Mouse (Mus musculus) lung, postnatal 0 days (tissue): ENCODE results near the gene Krt79. TPM values are rescaled to one million over a fixed set of nuclear protein-coding genes. Genes with fewer than 3 reads are reported as not detected.

Source experiments
- ATAC-seq: fragments of 200-750 bp; cut with Nextera tagmentation; 2 replicates; pipeline ENCODE4 v1.8.0; 2017; ENCODE audit warnings: moderate library complexity
- DNase-seq: peaks from one replicate; pipeline ENCODE4 v3.0.0-alpha.2; 2016; ENCODE audit warnings: low spot score
- H3K27ac ChIP-seq: fragments of 300-500 bp; sonication (generic); 2 replicates; pipeline ENCODE4 v1.5.1; 2014; ENCODE audit warnings: antibody characterized with exemption, mild to moderate bottlenecking, low read length, mixed read lengths
- H3K27me3 ChIP-seq: fragments of 300-500 bp; sonication (generic); replicated peaks from 2 replicates; pipeline ENCODE4 v1.6.1; 2014; ENCODE audit warnings: low read length, mixed read lengths; ENCODE audit not compliant: insufficient read depth
- H3K36me3 ChIP-seq: fragments of 300-500 bp; sonication (generic); 2 replicates; pipeline ENCODE4 v1.6.1; 2014; ENCODE audit warnings: low read length, mixed read lengths; ENCODE audit not compliant: insufficient read depth
- H3K4me1 ChIP-seq: fragments of 300-500 bp; sonication (generic); 2 replicates; pipeline ENCODE4 v1.6.1; 2014; ENCODE audit warnings: antibody characterized with exemption, low read depth, low read length, mixed read lengths; ENCODE audit not compliant: insufficient read depth
- H3K4me2 ChIP-seq: fragments of 300-500 bp; sonication (generic); replicated peaks from 2 replicates; pipeline ENCODE4 v1.6.1; 2014; ENCODE audit warnings: low read depth, mild to moderate bottlenecking, low read length, moderate library complexity, mixed read lengths
- H3K4me3 ChIP-seq: fragments of 300-500 bp; sonication (generic); 2 replicates; pipeline ENCODE4 v1.5.1; 2014; ENCODE audit warnings: low read depth, low read length
- H3K9ac ChIP-seq: fragments of 300-500 bp; sonication (generic); replicated peaks from 2 replicates; pipeline ENCODE4 v1.6.1; 2014; ENCODE audit warnings: low read depth, mild to moderate bottlenecking
- H3K9me3 ChIP-seq: fragments of 300-500 bp; sonication (generic); 2 replicates; pipeline ENCODE4 v1.6.1; 2016; ENCODE audit warnings: low read length, mixed read lengths
- CTCF ChIP-seq: IDR thresholded peaks from 2 replicates; pipeline ENCODE4 v1.5.1; 2016; ENCODE audit warnings: antibody characterized with exemption, mild to moderate bottlenecking
- EP300 ChIP-seq: IDR thresholded peaks from 2 replicates; pipeline ENCODE4 v1.6.1; 2016; ENCODE audit warnings: antibody characterized with exemption, mild to moderate bottlenecking, control low read depth
- WGBS: fragments of 180-500 bp; shearing (Covaris S2); extraction: QIAGEN DNeasy Blood & Tissue Kit; methylation state at CpG from one replicate; pipeline ENCODE4 v1.1.7; 2014; 5-methylcytosine and 5-hydroxymethylcytosine counted together
- polyA plus RNA-seq: library from polyadenylated mRNA; unstranded; fragments of >200 nt; fragmentation: Nextera tagmentation; extraction: Ambion mirVana; gene quantifications from 2 replicates; pipeline ENCODE4 v1.2.1, GENCODE M21; 2015

Krt79 gene
- polyA plus RNA-seq, 1 experiment from 2014 or later, result 1.4 TPM

DNA sequence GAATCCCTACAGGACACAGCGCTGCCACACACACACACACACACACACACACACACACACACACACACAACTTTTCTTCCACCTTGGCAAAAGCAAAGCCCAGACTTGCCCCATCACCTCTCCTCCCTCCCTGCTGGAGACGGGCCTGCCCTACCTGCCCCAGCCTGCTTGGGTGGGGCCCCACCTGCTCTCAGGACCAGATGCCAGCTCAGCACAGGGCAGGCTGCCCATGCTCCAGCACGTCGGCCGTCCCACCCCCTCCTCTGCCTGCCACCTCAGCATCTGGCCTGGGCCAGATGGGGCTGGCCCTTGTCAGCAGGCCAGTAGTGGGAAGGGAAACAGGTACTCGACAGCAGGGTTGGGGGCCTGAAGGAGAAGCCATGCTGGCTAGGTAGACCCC is 40.7 kb upstream of the Krt79 start:
- Histone ChIP-seq H3K9ac (no peak overlapping the region), H3K9me3 (no peaks in the 10 kb centered on the region), H3K27me3 (no peaks in the 10 kb centered on the region), H3K36me3 (no peaks in the 10 kb centered on the region), H3K4me3 (no peak overlapping the region), H3K27ac (peak overlapping the region; percentile 34; the same call in 1 of the 2 replicates), H3K4me2 (no peak overlapping the region), H3K4me1 (peaks cover 25% of the 10 kb centered on the region)
- DNase-seq, result peak; percentile 85
- 34% methylated on average over 5 of the region's 6 CpGs for WGBS
- TF ChIP-seq EP300 (no peak), CTCF (no peak)
- peak; percentile 50 for ATAC-seq

- Histone ChIP-seq H3K4me2 (peak overlapping the region; percentile 62), H3K36me3 (no peaks in the 10 kb centered on the region), H3K27ac (peak overlapping the region; percentile 93), H3K4me1 (peaks cover 24% of the 10 kb centered on the region; the same call in 1 of the 2 replicates), H3K9me3 (no peaks in the 10 kb centered on the region), H3K27me3 (no peaks in the 10 kb centered on the region), H3K4me3 (peak overlapping the region; percentile 30), H3K9ac (peak overlapping the region; percentile 47)
- 3% methylated on average over 20 of the region's 39 CpGs for WGBS
- peak; percentile 97 for DNase-seq
- peak; percentile 94 for ATAC-seq
- TF ChIP-seq CTCF (peak; percentile 40), EP300 (peak; percentile 13; the same call in 1 of the 2 replicates)
These were observed 37.1 kb upstream of the Krt79 start for GRCm38 (mm10) chr15:101977043-101977726.

DNA sequence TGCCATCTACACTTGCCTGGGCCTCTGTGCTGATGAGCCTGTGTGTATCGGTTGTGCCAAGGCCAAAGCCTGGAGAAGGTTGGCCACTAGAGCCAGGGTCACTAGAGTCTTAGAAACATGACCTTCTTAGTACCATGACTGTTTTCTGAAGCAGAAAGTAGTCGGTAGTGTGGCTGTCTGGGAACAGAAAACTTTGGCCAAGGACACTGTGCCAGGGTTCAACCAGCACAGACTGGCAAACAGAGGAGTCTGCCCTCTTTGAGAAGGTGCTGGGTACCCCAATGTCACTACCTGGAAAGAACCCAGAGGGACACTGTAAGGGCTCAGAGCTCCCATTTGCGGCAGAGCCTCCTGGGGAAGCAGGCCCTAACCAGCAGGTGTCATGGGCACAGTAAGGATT is 36.5 kb upstream of the Krt79 start:
- Histone ChIP-seq H3K4me1 (peaks cover 24% of the 10 kb centered on the region; the same call in 1 of the 2 replicates), H3K36me3 (no peaks in the 10 kb centered on the region), H3K27me3 (no peaks in the 10 kb centered on the region), H3K4me2 (peak overlapping the region; percentile 62; the same call in 1 of the 2 replicates), H3K9ac (peak overlapping the region; percentile 47), H3K4me3 (no peak overlapping the region), H3K27ac (peak overlapping the region; percentile 93), H3K9me3 (no peaks in the 10 kb centered on the region)
- WGBS, result 54% methylated on average over 3 of the region's 3 CpGs
- ATAC-seq (no peak), DNase-seq (no peak)
- no peak for TF ChIP-seq CTCF
- TF ChIP-seq EP300, result no peak

DNA sequence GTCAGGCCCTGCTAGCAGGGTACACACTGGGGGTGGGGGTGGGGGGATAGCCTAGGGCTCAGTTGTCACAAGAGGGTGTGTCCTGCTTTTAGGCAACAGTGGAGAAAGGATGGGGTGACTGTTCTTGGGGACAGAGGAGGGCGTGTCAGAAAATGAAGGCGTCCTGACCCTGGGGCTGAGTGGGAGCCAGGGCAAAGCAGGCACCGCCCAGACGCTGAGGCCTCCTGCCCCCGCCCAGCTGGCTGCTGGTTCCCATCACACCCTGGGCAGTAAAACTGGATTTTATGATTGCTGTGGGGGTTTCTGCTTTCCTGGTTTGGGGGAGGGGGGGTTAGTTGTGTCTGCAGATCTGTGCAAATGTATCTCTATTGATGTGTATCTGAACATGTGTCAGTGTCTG is 35.9 kb upstream of the Krt79 start:
- peak overlapping the region; percentile 93 for H3K27ac ChIP-seq

GRCm38 (mm10) chr15:101974083-101974845 is 34.1 kb upstream of the Krt79 start:
- H3K9ac ChIP-seq, result no peak overlapping the region
- H3K36me3 ChIP-seq, result no peaks in the 10 kb centered on the region
- no peak overlapping the region for H3K4me2 ChIP-seq
- no peak overlapping the region for H3K4me3 ChIP-seq
- no peak for TF ChIP-seq EP300
- TF ChIP-seq CTCF, result no peak
- no peak for ATAC-seq
- no peaks in the 10 kb centered on the region for H3K9me3 ChIP-seq
- H3K27ac ChIP-seq, result peak overlapping the region; percentile 62
- DNase-seq, result no peak
- 51% methylated on average over 16 of the region's 16 CpGs for WGBS
- H3K4me1 ChIP-seq, result peaks cover 24% of the 10 kb centered on the region; the same call in 1 of the 2 replicates
- H3K27me3 ChIP-seq, result no peaks in the 10 kb centered on the region

More for the DNA sequence above, 35.9 kb upstream of the Krt79 start:
- Histone ChIP-seq H3K9ac (no peak overlapping the region), H3K4me3 (no peak overlapping the region), H3K9me3 (no peaks in the 10 kb centered on the region), H3K36me3 (no peaks in the 10 kb centered on the region), H3K4me2 (no peak overlapping the region), H3K27me3 (no peaks in the 10 kb centered on the region), H3K4me1 (peaks cover 24% of the 10 kb centered on the region; the same call in 1 of the 2 replicates)
- ATAC-seq, result peak; percentile 18
- no peak for TF ChIP-seq EP300
- no peak for TF ChIP-seq CTCF
- 24% methylated on average over 4 of the region's 5 CpGs for WGBS
- DNase-seq, result peak; percentile 84

- Histone ChIP-seq H3K27ac (no peak overlapping the region; the same call in 1 of the 2 replicates), H3K27me3 (no peaks in the 10 kb centered on the region), H3K36me3 (no peaks in the 10 kb centered on the region), H3K9me3 (no peaks in the 10 kb centered on the region), H3K9ac (no peak overlapping the region), H3K4me1 (peaks cover 24% of the 10 kb centered on the region; the same call in 1 of the 2 replicates), H3K4me3 (no peak overlapping the region), H3K4me2 (no peak overlapping the region)
- ATAC-seq (peak; percentile 53), DNase-seq (peak; percentile 94)
- TF ChIP-seq EP300 (no peak), CTCF (peak; percentile 99)
- WGBS, result 8% methylated on average over 15 of the region's 15 CpGs
These were observed 33.4 kb upstream of the Krt79 start for GRCm38 (mm10) chr15:101973414-101974077.
